Mouse (Mus musculus): ENCODE measurements around the gene Thap3. TPM values are rescaled to one million over a fixed set of nuclear protein-coding genes. Genes with fewer than 3 reads are reported as not detected.

Thap3 gene
- polyA plus RNA-seq, 1 experiment from 2014 or later = 5.9 TPM

DNA sequence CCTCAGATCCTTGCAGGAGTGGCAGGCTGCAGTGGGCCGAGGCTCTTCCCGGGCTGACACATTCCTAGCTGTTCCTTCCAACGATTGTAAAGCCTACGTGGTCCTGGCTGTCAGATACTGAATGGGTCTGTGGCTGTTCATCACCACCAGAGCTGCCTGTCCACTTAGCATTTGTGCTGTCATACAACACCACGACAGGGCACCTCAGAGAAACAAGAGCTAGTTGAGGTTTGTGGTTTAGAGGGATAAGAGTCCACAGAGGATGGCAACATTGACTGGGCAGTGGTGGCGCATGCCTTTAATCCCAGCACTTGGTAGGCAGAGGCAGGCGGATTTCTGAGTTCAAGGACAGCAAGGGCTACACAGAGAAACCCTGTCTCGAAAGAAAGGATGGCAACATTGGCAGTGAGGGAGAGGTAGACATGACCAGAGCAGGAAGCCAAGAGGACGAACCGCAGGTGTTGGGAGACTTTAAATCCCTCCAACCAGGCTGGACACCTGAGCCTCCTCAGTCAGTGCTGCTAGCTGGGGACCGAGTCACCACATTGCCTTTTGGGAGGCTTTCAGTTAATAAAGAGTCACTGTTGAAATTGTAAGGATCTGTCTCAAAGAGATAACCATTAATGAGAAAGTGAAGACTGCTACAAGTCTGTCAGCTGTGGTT lies 28.8 kb downstream of the Thap3 start:
- Histone ChIP-seq H3K9ac (ENCODE audit: low read depth, low read length) (peak overlapping the region; percentile 64), H3K4me1 (ENCODE audit: control insufficient read depth, low read depth, low read length) (peaks cover 77% of the 10 kb centered on the region), H3K9me3 (replicated peaks; ENCODE audit: control insufficient read depth, low read length) (no peaks in the 10 kb centered on the region), H3K36me3 (ENCODE audit: control insufficient read depth, insufficient read depth) (peaks cover 31% of the 10 kb centered on the region), H3K4me3 (ENCODE audit: low read depth, low read length) (peak overlapping the region; percentile 27; the same call in 1 of the 2 replicates), H3K27me3 (ENCODE audit: control insufficient read depth, insufficient read depth, low read depth, low read length) (no peaks in the 10 kb centered on the region), H3K4me2 (ENCODE audit: low read depth, low read length) (peak overlapping the region; percentile 59), H3K27ac (ENCODE audit: low read length) (peak overlapping the region; percentile 99)
- ATAC-seq (ENCODE audit: low read depth) = no peak
- 46% methylated on average over 11 of the region's 11 CpGs for WGBS (ENCODE audit: insufficient replicate concordance)

DNA sequence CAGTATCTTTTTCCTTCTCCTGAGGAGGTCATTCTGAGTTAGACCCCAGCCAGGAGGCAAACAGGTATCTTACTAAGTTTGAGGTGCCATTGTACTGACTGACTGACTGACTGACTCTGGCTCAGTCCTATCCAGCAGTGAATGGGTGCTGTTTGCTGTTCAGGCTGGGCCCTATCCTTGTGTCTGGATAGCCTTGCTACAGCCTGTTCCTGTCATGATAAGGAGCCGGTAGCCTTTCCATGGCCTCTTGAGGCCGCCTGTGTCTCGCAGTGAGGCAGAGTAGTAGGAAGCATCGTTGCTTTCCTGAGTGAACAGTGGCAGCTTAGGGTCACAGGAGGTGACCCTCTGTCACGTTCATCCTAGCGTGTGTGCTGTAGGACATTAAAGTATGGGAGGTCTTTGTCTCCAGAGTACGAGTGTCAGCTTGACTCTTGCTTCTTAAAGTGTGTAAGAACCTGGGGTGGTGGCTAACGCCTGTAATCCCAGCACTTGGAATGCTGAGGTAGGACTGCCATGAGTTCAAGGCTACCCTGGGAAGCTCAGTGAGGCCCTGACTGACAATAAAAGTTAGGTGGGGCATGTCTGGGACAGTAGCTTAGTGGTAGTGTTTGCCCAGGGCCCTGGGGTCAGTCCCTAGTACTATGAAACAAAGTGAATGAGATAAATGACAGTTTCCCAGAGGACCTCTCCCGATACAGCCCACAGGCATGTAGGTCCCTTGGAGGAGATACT lies 31.0 kb downstream of the Thap3 start:
- Histone ChIP-seq H3K9me3 (replicated peaks; ENCODE audit: control insufficient read depth, low read length) (no peaks in the 10 kb centered on the region), H3K9ac (ENCODE audit: low read depth, low read length) (peak overlapping the region; percentile 67), H3K27ac (ENCODE audit: low read length) (peak overlapping the region; percentile 99), H3K4me2 (ENCODE audit: low read depth, low read length) (peak overlapping the region; percentile 35), H3K4me1 (ENCODE audit: control insufficient read depth, low read depth, low read length) (peaks cover 71% of the 10 kb centered on the region), H3K27me3 (ENCODE audit: control insufficient read depth, insufficient read depth, low read depth, low read length) (no peaks in the 10 kb centered on the region), H3K4me3 (ENCODE audit: low read depth, low read length) (0 out of 2 replicates have a peak overlapping the region, but pooled peaks have one; percentile 11), H3K36me3 (ENCODE audit: control insufficient read depth, insufficient read depth) (peaks cover 29% of the 10 kb centered on the region)
- 37% methylated on average over 9 of the region's 9 CpGs for WGBS (ENCODE audit: insufficient replicate concordance)
- ATAC-seq (ENCODE audit: low read depth) = peak; percentile 78

DNA sequence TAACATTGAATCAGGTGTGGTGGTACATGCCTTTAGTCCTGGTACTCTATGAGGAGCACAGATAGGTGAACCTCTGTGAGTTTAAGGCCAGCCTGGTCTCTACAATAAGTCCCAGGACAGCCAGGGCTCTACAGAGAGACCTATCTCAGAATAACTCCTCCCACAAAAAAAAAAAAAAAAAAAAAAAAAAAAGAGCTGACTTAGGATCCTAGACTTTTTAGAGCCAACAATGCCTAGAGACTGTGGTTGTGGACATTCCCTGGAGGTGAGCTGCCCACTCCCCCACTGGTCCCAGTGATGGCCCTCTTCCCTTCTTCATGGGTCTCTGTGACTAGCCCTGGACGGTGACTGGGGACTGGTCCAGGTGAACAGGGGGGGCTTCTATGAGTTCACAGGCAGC lies 33.0 kb downstream of the Thap3 start:
- H3K9me3 ChIP-seq (replicated peaks; ENCODE audit: control insufficient read depth, low read length) = no peaks in the 10 kb centered on the region
- H3K36me3 ChIP-seq (ENCODE audit: control insufficient read depth, insufficient read depth) = peaks cover 36% of the 10 kb centered on the region
- H3K4me2 ChIP-seq (ENCODE audit: low read depth, low read length) = no peak overlapping the region
- H3K27me3 ChIP-seq (ENCODE audit: control insufficient read depth, insufficient read depth, low read depth, low read length) = no peaks in the 10 kb centered on the region
- no peak overlapping the region for H3K4me3 ChIP-seq (ENCODE audit: low read depth, low read length)
- H3K9ac ChIP-seq (ENCODE audit: low read depth, low read length) = peak overlapping the region; percentile 36
- H3K27ac ChIP-seq (ENCODE audit: low read length) = peak overlapping the region; percentile 99
- peaks cover 52% of the 10 kb centered on the region for H3K4me1 ChIP-seq (ENCODE audit: control insufficient read depth, low read depth, low read length)
- WGBS (ENCODE audit: insufficient replicate concordance) = 69% methylated on average over 1 of the region's 1 CpGs
- no peak for ATAC-seq (ENCODE audit: low read depth)

DNA sequence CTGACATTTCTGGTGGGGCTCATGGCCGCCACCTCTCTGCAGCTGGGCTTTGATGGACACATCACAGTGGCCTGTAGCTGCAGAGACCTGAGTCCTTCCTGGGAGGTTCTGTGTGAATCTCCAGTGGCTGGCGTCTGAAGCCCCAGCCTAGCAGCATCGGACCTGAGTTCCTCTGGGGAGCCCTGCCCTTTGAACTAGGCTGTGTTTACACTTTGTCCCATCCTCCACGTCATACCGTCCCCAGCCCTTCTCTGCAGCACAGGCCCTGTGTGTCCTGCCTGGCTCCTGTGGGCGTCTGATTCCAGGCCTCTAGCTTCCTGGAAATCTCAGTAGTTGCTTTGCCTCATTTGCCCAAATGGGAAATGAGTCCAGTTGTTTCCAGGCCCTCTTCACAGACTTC lies 35.6 kb downstream of the Thap3 start:
- Histone ChIP-seq H3K4me2 (ENCODE audit: low read depth, low read length) (no peak overlapping the region), H3K9ac (ENCODE audit: low read depth, low read length) (no peak overlapping the region; the same call in 1 of the 2 replicates), H3K27ac (ENCODE audit: low read length) (peak overlapping the region; percentile 81), H3K27me3 (ENCODE audit: control insufficient read depth, insufficient read depth, low read depth, low read length) (no peaks in the 10 kb centered on the region), H3K36me3 (ENCODE audit: control insufficient read depth, insufficient read depth) (peaks cover 33% of the 10 kb centered on the region), H3K4me1 (ENCODE audit: control insufficient read depth, low read depth, low read length) (peaks cover 35% of the 10 kb centered on the region), H3K4me3 (ENCODE audit: low read depth, low read length) (no peak overlapping the region), H3K9me3 (replicated peaks; ENCODE audit: control insufficient read depth, low read length) (no peaks in the 10 kb centered on the region)
- 69% methylated on average over 6 of the region's 6 CpGs for WGBS (ENCODE audit: insufficient replicate concordance)
- peak; percentile 50 for ATAC-seq (ENCODE audit: low read depth)

DNA sequence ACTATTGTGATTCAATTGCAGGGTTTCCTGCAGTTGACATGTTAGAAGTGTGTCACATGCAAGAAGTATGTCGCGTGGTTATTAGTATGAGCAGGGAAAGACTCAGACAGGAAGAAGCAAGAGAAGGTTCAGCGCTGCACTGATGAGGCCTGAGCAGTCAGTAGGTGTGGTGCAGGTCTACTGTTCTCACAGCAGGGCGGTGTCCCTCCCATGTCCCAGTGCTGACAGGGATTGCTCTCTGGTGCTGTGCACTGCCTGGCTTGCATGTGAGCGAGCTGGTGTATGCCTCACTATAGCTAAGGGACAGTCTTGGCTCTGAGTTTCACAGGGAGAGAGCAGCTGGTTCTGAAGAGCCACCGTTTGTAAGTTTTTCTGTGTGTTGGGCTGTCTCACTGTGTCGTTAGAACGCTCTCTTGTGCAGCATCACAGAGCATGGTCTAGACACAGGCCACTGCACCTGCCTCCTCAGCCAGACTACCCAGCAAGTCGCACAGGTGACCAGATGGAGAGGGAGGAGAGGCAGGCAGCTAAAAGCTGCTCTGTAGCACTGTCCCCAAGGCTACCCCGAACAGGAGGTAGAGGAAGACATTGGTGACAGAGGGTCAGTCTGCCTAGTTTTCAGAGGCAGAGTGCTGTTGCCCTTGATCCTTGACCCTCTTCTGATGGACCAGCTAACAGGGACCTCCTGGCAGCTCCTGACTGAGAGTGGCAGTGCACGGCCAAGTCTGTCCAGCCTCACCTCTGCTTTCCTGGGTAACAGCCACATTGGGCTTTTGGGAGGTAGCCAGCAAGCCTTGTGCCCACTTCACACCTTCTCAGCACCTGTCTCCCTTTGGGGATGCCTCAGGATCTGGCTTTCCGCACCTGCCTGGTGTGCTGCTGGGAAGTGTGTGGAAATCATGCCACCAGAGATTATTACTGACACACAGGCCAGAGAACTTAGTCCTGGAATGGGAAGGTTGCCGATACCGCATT lies 40.0 kb downstream of the Thap3 start:
- Histone ChIP-seq H3K4me3 (ENCODE audit: low read depth, low read length) (no peak overlapping the region), H3K4me2 (ENCODE audit: low read depth, low read length) (no peak overlapping the region), H3K9me3 (replicated peaks; ENCODE audit: control insufficient read depth, low read length) (no peaks in the 10 kb centered on the region), H3K4me1 (ENCODE audit: control insufficient read depth, low read depth, low read length) (peaks cover 16% of the 10 kb centered on the region), H3K27me3 (ENCODE audit: control insufficient read depth, insufficient read depth, low read depth, low read length) (no peaks in the 10 kb centered on the region), H3K27ac (ENCODE audit: low read length) (no peak overlapping the region), H3K36me3 (ENCODE audit: control insufficient read depth, insufficient read depth) (peaks cover 29% of the 10 kb centered on the region), H3K9ac (ENCODE audit: low read depth, low read length) (no peak overlapping the region)
- ATAC-seq (ENCODE audit: low read depth) = no peak
- 83% methylated on average over 14 of the region's 14 CpGs for WGBS (ENCODE audit: insufficient replicate concordance)

DNA sequence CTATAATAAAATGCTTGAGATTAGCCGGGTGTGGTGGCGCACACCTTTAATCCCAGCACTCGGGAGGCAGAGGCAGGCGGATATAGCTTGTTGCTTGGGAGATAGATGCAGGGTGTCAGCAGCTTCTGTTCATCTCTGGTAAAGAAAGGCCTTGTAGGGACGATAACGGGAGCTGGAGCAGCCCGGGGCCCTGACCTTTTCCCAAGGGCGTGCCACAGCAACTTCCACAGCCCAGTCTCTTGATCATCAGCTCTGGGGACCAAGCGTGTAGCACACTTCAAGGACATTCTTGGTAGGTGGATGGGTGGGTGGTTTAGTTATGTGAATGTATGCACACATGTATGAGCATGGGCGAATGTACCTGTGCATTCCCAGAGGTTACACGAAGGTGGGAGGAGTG lies 42.6 kb downstream of the Thap3 start:
- Histone ChIP-seq H3K4me3 (ENCODE audit: low read depth, low read length) (no peak overlapping the region), H3K27me3 (ENCODE audit: control insufficient read depth, insufficient read depth, low read depth, low read length) (no peaks in the 10 kb centered on the region), H3K9me3 (replicated peaks; ENCODE audit: control insufficient read depth, low read length) (no peaks in the 10 kb centered on the region), H3K4me2 (ENCODE audit: low read depth, low read length) (no peak overlapping the region), H3K27ac (ENCODE audit: low read length) (no peak overlapping the region), H3K36me3 (ENCODE audit: control insufficient read depth, insufficient read depth) (peaks cover 6% of the 10 kb centered on the region; the same call in 1 of the 2 replicates), H3K9ac (ENCODE audit: low read depth, low read length) (no peak overlapping the region), H3K4me1 (ENCODE audit: control insufficient read depth, low read depth, low read length) (peaks cover 14% of the 10 kb centered on the region)
- no peak for ATAC-seq (ENCODE audit: low read depth)
- WGBS (ENCODE audit: insufficient replicate concordance) = 85% methylated on average over 11 of the region's 11 CpGs

DNA sequence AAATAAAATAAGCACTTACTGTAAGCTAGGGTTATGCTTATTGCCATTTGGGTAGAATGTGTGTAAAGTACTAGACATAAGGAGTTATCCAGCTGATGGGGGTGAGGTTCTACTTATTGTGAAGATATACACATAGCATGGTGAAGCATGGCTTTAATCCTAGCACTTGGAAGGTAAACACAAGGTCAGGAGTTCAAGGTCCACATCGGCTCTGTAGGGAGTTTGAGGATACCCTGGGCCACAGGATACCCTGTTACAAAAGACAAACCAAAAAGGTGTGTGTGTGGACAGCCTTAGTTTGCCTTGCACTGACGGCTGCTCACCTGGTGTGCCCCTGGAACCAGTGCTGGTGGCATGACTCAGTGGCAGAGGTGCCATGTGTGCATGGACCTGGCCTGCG lies 50.7 kb downstream of the Thap3 start:
- no peak overlapping the region for H3K9ac ChIP-seq (ENCODE audit: low read depth, low read length)
- no peak overlapping the region for H3K4me3 ChIP-seq (ENCODE audit: low read depth, low read length)
- 67% methylated on average over 3 of the region's 3 CpGs for WGBS (ENCODE audit: insufficient replicate concordance)
- H3K9me3 ChIP-seq (replicated peaks; ENCODE audit: control insufficient read depth, low read length) = no peaks in the 10 kb centered on the region
- 0 out of 2 replicates have a peak, but pooled peaks cover 3% of the 10 kb centered on the region for H3K36me3 ChIP-seq (ENCODE audit: control insufficient read depth, insufficient read depth)
- ATAC-seq (ENCODE audit: low read depth) = no peak
- peaks cover 40% of the 10 kb centered on the region for H3K4me1 ChIP-seq (ENCODE audit: control insufficient read depth, low read depth, low read length)
- no peak overlapping the region for H3K4me2 ChIP-seq (ENCODE audit: low read depth, low read length)
- no peaks in the 10 kb centered on the region for H3K27me3 ChIP-seq (ENCODE audit: control insufficient read depth, insufficient read depth, low read depth, low read length)
- no peak overlapping the region for H3K27ac ChIP-seq (ENCODE audit: low read length)

DNA sequence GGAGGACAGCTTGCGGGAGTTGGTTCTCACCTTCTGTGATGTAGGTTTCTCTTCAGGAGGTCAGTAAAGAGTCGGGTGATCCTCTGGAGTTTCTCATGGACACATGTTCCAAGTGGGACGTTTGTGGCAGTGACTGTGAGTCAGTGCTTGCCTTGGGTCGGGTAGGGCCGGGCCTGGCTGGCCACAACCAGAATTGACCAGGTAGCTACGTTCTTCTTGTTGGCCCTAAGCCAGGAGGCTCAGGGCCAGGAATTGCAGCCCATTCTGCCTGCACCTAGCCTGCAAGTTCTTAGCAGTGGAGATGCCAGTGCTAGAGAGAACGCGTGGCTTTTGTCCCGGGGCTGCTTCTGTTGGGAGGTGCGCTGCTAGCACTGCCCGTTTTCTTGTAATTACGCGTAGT lies 51.4 kb downstream of the Thap3 start:
- no peak overlapping the region for H3K9ac ChIP-seq (ENCODE audit: low read depth, low read length)
- H3K27me3 ChIP-seq (ENCODE audit: control insufficient read depth, insufficient read depth, low read depth, low read length) = no peaks in the 10 kb centered on the region
- H3K9me3 ChIP-seq (replicated peaks; ENCODE audit: control insufficient read depth, low read length) = no peaks in the 10 kb centered on the region
- 82% methylated on average over 13 of the region's 13 CpGs for WGBS (ENCODE audit: insufficient replicate concordance)
- no peak for ATAC-seq (ENCODE audit: low read depth)
- H3K36me3 ChIP-seq (ENCODE audit: control insufficient read depth, insufficient read depth) = 0 out of 2 replicates have a peak, but pooled peaks cover 3% of the 10 kb centered on the region
- no peak overlapping the region for H3K27ac ChIP-seq (ENCODE audit: low read length)
- H3K4me1 ChIP-seq (ENCODE audit: control insufficient read depth, low read depth, low read length) = peaks cover 40% of the 10 kb centered on the region
- H3K4me2 ChIP-seq (ENCODE audit: low read depth, low read length) = no peak overlapping the region
- no peak overlapping the region for H3K4me3 ChIP-seq (ENCODE audit: low read depth, low read length)
